Mouse (Mus musculus) megakaryocyte, embryonic 14.5 days (primary cell): ENCODE measurements around the gene Gmppb.

Experiments used
- FLI1 ChIP-seq: IDR thresholded peaks from 2 replicates; pipeline ENCODE4 v1.6.1; 2012; ENCODE audit warnings: low read length, inconsistent platforms, mixed read lengths
- GATA1 ChIP-seq: IDR thresholded peaks from 3 replicates; pipeline ENCODE4 v1.6.1; 2012; ENCODE audit warnings: mixed read lengths, low read length, inconsistent platforms, borderline replicate concordance

DNA sequence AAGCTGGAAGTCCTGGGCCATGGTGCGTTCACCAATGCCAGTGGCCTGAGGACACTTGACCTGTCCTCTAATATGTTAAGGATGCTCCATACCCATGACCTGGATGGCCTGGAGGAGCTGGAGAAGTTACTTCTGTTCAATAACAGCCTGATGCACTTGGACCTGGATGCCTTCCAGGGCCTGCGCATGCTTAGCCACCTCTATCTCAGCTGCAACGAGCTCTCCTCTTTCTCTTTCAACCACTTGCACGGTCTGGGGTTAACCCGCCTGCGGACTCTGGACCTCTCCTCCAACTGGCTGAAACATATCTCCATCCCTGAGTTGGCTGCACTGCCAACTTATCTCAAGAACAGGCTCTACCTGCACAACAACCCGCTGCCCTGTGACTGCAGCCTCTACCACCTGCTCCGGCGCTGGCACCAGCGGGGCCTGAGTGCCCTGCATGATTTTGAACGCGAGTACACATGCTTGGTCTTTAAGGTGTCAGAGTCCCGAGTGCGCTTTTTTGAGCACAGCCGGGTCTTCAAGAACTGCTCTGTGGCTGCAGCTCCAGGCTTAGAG, 4.7 kb downstream of the Gmppb start:
- TF ChIP-seq GATA1 (no peak), FLI1 (no peak)
